14 mouse cellular contexts compared by ENCODE assay signal in genomic region chr4:136751355-136752020, GRCm38 (mm10).
A peak's percentile ranks its signal among the peaks of the same experiment; 100 is the strongest.
DNase-seq lines count a peak whose midpoint lies in the region; ATAC-seq and TF ChIP-seq lines count a peak whose summit lies in the region.
"Had no signal": no experiment of that assay in that cellular context is flagged by ENCODE, and none has a peak within 500 bp of the region (broad histone marks: within the 10 kb centered on the region; RNA-seq: fewer than 3 reads in every experiment).

No protein-coding gene starts in this region.

- no peak for DNase-seq in embryonic facial prominence, embryonic 11.5 days (ENCODE audit: low spot score)
- no peak for DNase-seq in hindbrain, embryonic 14.5 days (ENCODE audit: low spot score)
- DNase-seq in gastrocnemius, postnatal 36 days, result no peak
- DNase-seq in cerebellum, postnatal 14 days, result no peak
- DNase-seq in urinary bladder, postnatal 14 days (ENCODE audit: low spot score), result no peak
- no peak for DNase-seq in left cerebral cortex, adult 8-10 months (ENCODE audit: low spot score in 2 of 2)
- DNase-seq: kidney, adult 11 months; kidney, postnatal 25 days; right cerebral cortex, adult 18-20 months had no signal

- H3K36me3 ChIP-seq in ES-Bruce4 (ENCODE audit: control insufficient read depth, insufficient read depth, low read length, poor library complexity, severe bottlenecking), result no peaks in the 10 kb centered on the region
- H3K36me3 ChIP-seq in embryonic facial prominence, embryonic 11.5 days (replicated peaks; ENCODE audit: control insufficient read depth, insufficient read depth, low read depth, low read length), result no peaks in the 10 kb centered on the region
- no peaks in the 10 kb centered on the region for H3K36me3 ChIP-seq in hindbrain, embryonic 14.5 days (replicated peaks; ENCODE audit: control insufficient read depth, insufficient read depth)
- no peaks in the 10 kb centered on the region for H3K36me3 ChIP-seq in midbrain, embryonic 15.5 days (replicated peaks)
- H3K36me3 ChIP-seq: limb, embryonic 13.5 days had no signal

- TF ChIP-seq EP300 in ES-Bruce4 (IDR thresholded peaks at IDR 0.05; ENCODE audit: insufficient read depth, low read depth, low read length), result 0 out of 2 replicates have a peak, but pooled peaks have one; percentile 13

- TF ChIP-seq CTCF in ES-Bruce4 (IDR thresholded peaks at IDR 0.05; ENCODE audit: low read depth, low read length), result no peak

- no peak overlapping the region for H3K4me3 ChIP-seq in ES-Bruce4 (ENCODE audit: low read depth, low read length)
- H3K4me3 ChIP-seq in embryonic facial prominence, embryonic 11.5 days (ENCODE audit: low read depth, low read length), result no peak overlapping the region
- no peak overlapping the region for H3K4me3 ChIP-seq in hindbrain, embryonic 14.5 days (replicated peaks; ENCODE audit: low read length)
- no peak overlapping the region for H3K4me3 ChIP-seq in midbrain, embryonic 15.5 days
- H3K4me3 ChIP-seq: limb, embryonic 13.5 days had no signal

- H3K4me2 ChIP-seq in embryonic facial prominence, embryonic 11.5 days (ENCODE audit: low read depth, low read length), result no peak overlapping the region
- no peak overlapping the region for H3K4me2 ChIP-seq in hindbrain, embryonic 14.5 days (replicated peaks)
- H3K4me2 ChIP-seq in midbrain, embryonic 15.5 days, result no peak overlapping the region
- H3K4me2 ChIP-seq: limb, embryonic 13.5 days had no signal

- no peak overlapping the region for H3K27ac ChIP-seq in ES-Bruce4 (ENCODE audit: insufficient read depth, low read length)
- peak overlapping the region; percentile 48 for H3K27ac ChIP-seq in embryonic facial prominence, embryonic 11.5 days (replicated peaks; ENCODE audit: low read depth, low read length)
- peak overlapping the region; percentile 89 for H3K27ac ChIP-seq in hindbrain, embryonic 14.5 days
- peak overlapping the region; percentile 89 for H3K27ac ChIP-seq in midbrain, embryonic 15.5 days
- H3K27ac ChIP-seq: limb, embryonic 13.5 days; macrophage had no signal

- no peak overlapping the region for H3K9ac ChIP-seq in ES-Bruce4 (ENCODE audit: low read depth, poor library complexity, severe bottlenecking)
- no peak overlapping the region for H3K9ac ChIP-seq in embryonic facial prominence, embryonic 11.5 days (replicated peaks; ENCODE audit: low read length)
- H3K9ac ChIP-seq in hindbrain, embryonic 14.5 days, result peak overlapping the region; percentile 47
- peak overlapping the region; percentile 28; the same call in 1 of the 2 replicates for H3K9ac ChIP-seq in midbrain, embryonic 15.5 days
- H3K9ac ChIP-seq: limb, embryonic 13.5 days had no signal

- ATAC-seq in embryonic facial prominence, embryonic 11.5 days (replicated peaks; ENCODE audit: insufficient number of reproducible peaks, low FRiP score, low TSS enrichment, low read depth), result no peak
- ATAC-seq in hindbrain, embryonic 14.5 days (ENCODE audit: low FRiP score), result no peak
- ATAC-seq in midbrain, embryonic 15.5 days (replicated peaks), result no peak
- ATAC-seq: CD4-positive, CD25-positive, alpha-beta regulatory T cell, adult 4 months had no signal

- H3K27me3 ChIP-seq in ES-Bruce4 (ENCODE audit: control insufficient read depth, insufficient read depth, low read length, poor library complexity, severe bottlenecking), result no peaks in the 10 kb centered on the region
- no peaks in the 10 kb centered on the region; the same call in 1 of the 2 replicates for H3K27me3 ChIP-seq in embryonic facial prominence, embryonic 11.5 days (ENCODE audit: control insufficient read depth, insufficient read depth, low read length)
- no peaks in the 10 kb centered on the region for H3K27me3 ChIP-seq in hindbrain, embryonic 14.5 days (ENCODE audit: control insufficient read depth, insufficient read depth, low read length)
- no peaks in the 10 kb centered on the region for H3K27me3 ChIP-seq in midbrain, embryonic 15.5 days (replicated peaks)

- intact Hi-C loops in gastrocnemius, postnatal 36 days (cut with DNase I), result no loop called here

- 29% methylated on average over 4 of the region's 4 CpGs for WGBS in embryonic facial prominence, embryonic 11.5 days
- 11% methylated on average over 4 of the region's 4 CpGs for WGBS in hindbrain, embryonic 14.5 days
- WGBS in midbrain, embryonic 15.5 days, result 14% methylated on average over 4 of the region's 4 CpGs

- no peak for TF ChIP-seq POLR2A in ES-Bruce4 (IDR thresholded peaks at IDR 0.05; ENCODE audit: insufficient read depth, low read length)

- H3K9me3 ChIP-seq in ES-Bruce4 (replicated peaks; ENCODE audit: control insufficient read depth, insufficient read depth, low read length, poor library complexity, severe bottlenecking), result no peaks in the 10 kb centered on the region
- H3K9me3 ChIP-seq in embryonic facial prominence, embryonic 11.5 days (replicated peaks; ENCODE audit: control insufficient read depth, low read length), result no peaks in the 10 kb centered on the region
- no peaks in the 10 kb centered on the region for H3K9me3 ChIP-seq in hindbrain, embryonic 14.5 days (ENCODE audit: control insufficient read depth, low read length)
- H3K9me3 ChIP-seq in midbrain, embryonic 15.5 days, result no peaks in the 10 kb centered on the region
- H3K9me3 ChIP-seq: limb, embryonic 13.5 days had no signal

- peaks cover 7% of the 10 kb centered on the region for H3K4me1 ChIP-seq in ES-Bruce4 (ENCODE audit: control insufficient read depth, insufficient read depth, low read length)
- peaks cover 12% of the 10 kb centered on the region for H3K4me1 ChIP-seq in embryonic facial prominence, embryonic 11.5 days (ENCODE audit: control insufficient read depth, insufficient read depth, low read length)
- peaks cover 74% of the 10 kb centered on the region for H3K4me1 ChIP-seq in hindbrain, embryonic 14.5 days (replicated peaks; ENCODE audit: control insufficient read depth, insufficient read depth, low read length)
- H3K4me1 ChIP-seq in midbrain, embryonic 15.5 days, result peaks cover 87% of the 10 kb centered on the region

Comparison
In these comparisons a context has a peak if more than half of its experiments do, and no peak if none do; other contexts are left out.
1. H3K9ac ChIP-seq: peak in hindbrain, embryonic 14.5 days (single experiment) and midbrain, embryonic 15.5 days (single experiment); none in ES-Bruce4 (single experiment) and embryonic facial prominence, embryonic 11.5 days (single experiment).